23 mouse cellular contexts compared by ENCODE assay signal in genomic region chr5:74188886-74189285, GRCm38 (mm10). TPM values are rescaled to one million over a fixed set of nuclear protein-coding genes. Genes with fewer than 3 reads are reported as not detected.
DNase-seq lines count a peak whose midpoint lies in the region; ATAC-seq and TF ChIP-seq lines count a peak whose summit lies in the region.
"Had no signal": no experiment of that assay in that cellular context is flagged by ENCODE, and none has a peak within 500 bp of the region (broad histone marks: within the 10 kb centered on the region; RNA-seq: fewer than 3 reads in every experiment).

No protein-coding gene starts in this region.

- no peak overlapping the region for H3K4me2 ChIP-seq in heart, postnatal 0 days (ENCODE audit: low read depth, low read length)
- peak overlapping the region; percentile 16; the same call in 1 of the 2 replicates for H3K4me2 ChIP-seq in lung, embryonic 16.5 days (ENCODE audit: low read depth, low read length)
- H3K4me2 ChIP-seq: neural tube, embryonic 15.5 days; stomach, embryonic 15.5 days had no signal

- H3K9ac ChIP-seq in heart, postnatal 0 days (replicated peaks; ENCODE audit: low read depth, low read length): no peak overlapping the region
- H3K9ac ChIP-seq in lung, embryonic 16.5 days (ENCODE audit: low read length): no peak overlapping the region
- H3K9ac ChIP-seq: liver, embryonic 14.5 days; neural tube, embryonic 15.5 days; stomach, embryonic 15.5 days had no signal

- no peak for DNase-seq in heart, postnatal 0 days (ENCODE audit: low spot score)
- no peak for DNase-seq in heart, postnatal 10 days
- DNase-seq in lung, adult 2 months: no peak
- DNase-seq in lung, postnatal 25 days (ENCODE audit: low spot score): peak; percentile 41
- no peak for DNase-seq in cerebellum, adult 9-10 months
- DNase-seq: adrenal gland, postnatal 25 days; B cell, adult 2 months; cerebellum, adult 11-12 months; cerebellum, postnatal 14 days; gastrocnemius, postnatal 25 days; heart, adult 18-20 months; kidney, adult 2 months; kidney, postnatal 36 days; layer of hippocampus, postnatal 36 days; liver; midbrain, embryonic 14.5 days; right cerebral cortex, postnatal 25 days had no signal

- TF ChIP-seq POLR2A in lung, adult 2 months (IDR thresholded peaks at IDR 0.05; ENCODE audit: borderline replicate concordance, extremely low read depth, low read depth, low read length): no peak

- no peaks in the 10 kb centered on the region for H3K27me3 ChIP-seq in heart, postnatal 0 days (ENCODE audit: control insufficient read depth, insufficient read depth, low read length)
- no peaks in the 10 kb centered on the region for H3K27me3 ChIP-seq in lung, embryonic 16.5 days (ENCODE audit: control insufficient read depth, insufficient read depth, low read depth, low read length)
- H3K27me3 ChIP-seq: neural tube, embryonic 15.5 days; stomach, embryonic 15.5 days had no signal

- no peak overlapping the region for H3K4me3 ChIP-seq in heart, postnatal 0 days (ENCODE audit: low read depth, low read length)
- no peak overlapping the region for H3K4me3 ChIP-seq in lung, embryonic 16.5 days (ENCODE audit: low read length)
- no peak overlapping the region for H3K4me3 ChIP-seq in lung, adult 2 months (replicated peaks; ENCODE audit: extremely low read depth, low read depth, low read length)
- H3K4me3 ChIP-seq: neural tube, embryonic 15.5 days; stomach, embryonic 15.5 days had no signal

- no peak for TF ChIP-seq CTCF in heart, postnatal 0 days (IDR thresholded peaks at IDR 0.05; ENCODE audit: low read depth)
- TF ChIP-seq CTCF in lung, adult 2 months (IDR thresholded peaks at IDR 0.05; ENCODE audit: insufficient read depth, low read length): no peak

- H3K36me3 ChIP-seq in heart, postnatal 0 days (replicated peaks; ENCODE audit: control insufficient read depth, insufficient read depth, low read length): no peaks in the 10 kb centered on the region
- no peaks in the 10 kb centered on the region for H3K36me3 ChIP-seq in lung, embryonic 16.5 days (ENCODE audit: control insufficient read depth, insufficient read depth, low read length)
- H3K36me3 ChIP-seq: neural tube, embryonic 15.5 days; stomach, embryonic 15.5 days had no signal

- no peak for TF ChIP-seq EP300 in heart, postnatal 0 days (IDR thresholded peaks at IDR 0.05; ENCODE audit: low read depth)

- intact Hi-C loops in heart, postnatal 10 days (cut with DNase I): no loop called here

- ATAC-seq in heart, postnatal 0 days (ENCODE audit: insufficient read depth, low read depth): no peak
- peak; percentile 75 for ATAC-seq in lung, embryonic 16.5 days (ENCODE audit: low read depth)
- ATAC-seq: forebrain, embryonic 14.5 days; hindbrain, embryonic 16.5 days had no signal

- peak overlapping the region; percentile 84; the same call in 1 of the 2 replicates for H3K27ac ChIP-seq in heart, postnatal 0 days (ENCODE audit: low read depth)
- H3K27ac ChIP-seq in lung, embryonic 16.5 days (ENCODE audit: low read length): peak overlapping the region; percentile 88
- H3K27ac ChIP-seq: liver, embryonic 14.5 days; neural tube, embryonic 15.5 days; stomach, embryonic 15.5 days had no signal

- peaks cover 44% of the 10 kb centered on the region for H3K4me1 ChIP-seq in heart, postnatal 0 days (ENCODE audit: control insufficient read depth, insufficient read depth)
- peaks cover 59% of the 10 kb centered on the region for H3K4me1 ChIP-seq in lung, embryonic 16.5 days (replicated peaks; ENCODE audit: control insufficient read depth, insufficient read depth, low read length)
- H3K4me1 ChIP-seq in lung, adult 2 months (ENCODE audit: control insufficient read depth, insufficient read depth, low read length): peaks cover 7% of the 10 kb centered on the region

- no peaks in the 10 kb centered on the region for H3K9me3 ChIP-seq in heart, postnatal 0 days (replicated peaks; ENCODE audit: control insufficient read depth, low read length)
- no peaks in the 10 kb centered on the region for H3K9me3 ChIP-seq in lung, embryonic 16.5 days (ENCODE audit: control insufficient read depth, low read length)
- H3K9me3 ChIP-seq: neural tube, embryonic 15.5 days; stomach, embryonic 15.5 days had no signal

- WGBS in heart, postnatal 0 days: 87% methylated on average over 8 of the region's 8 CpGs
- WGBS in lung, embryonic 16.5 days: 10% methylated on average over 8 of the region's 8 CpGs
- WGBS in lung, adult 2 months: 30% methylated on average over 8 of the region's 8 CpGs

RNA-seq across cellular contexts. Expression of gene Rasl11b, which starts 6.2 kb away (rescaled TPM):
- 22.8 and 24.5 TPM in 2 replicates for total RNA-seq in heart, postnatal 0 days (2014; rRNA removed; ENCODE audit: low replicate concordance)
- 61.9 and 67.8 TPM in 2 replicates for polyA plus RNA-seq in heart, postnatal 0 days (2015; fragmentation: Nextera tagmentation; extraction: Ambion mirVana)
- total RNA-seq in heart, postnatal 10 days (2021): 10 to 100 TPM; 46.0 to 59.9 TPM
- polyA plus RNA-seq in lung, embryonic 16.5 days (2015; fragmentation: Nextera tagmentation; extraction: Ambion mirVana): 182 and 188 TPM in 2 replicates
- 32.3 and 37.9 TPM in 2 replicates for polyA plus RNA-seq in lung, adult 2 months (2012; rRNA removed)
